Mouse (Mus musculus) embryonic fibroblast, embryonic 13.5 days (primary cell): ENCODE results near the gene Pknox1.
A peak's percentile ranks its signal among the peaks of the same experiment; 100 is the strongest.

Source experiments
- CTCF ChIP-seq: IDR thresholded peaks from 2 replicates; pipeline ENCODE4 v1.5.1; 2011; ENCODE audit warnings: mild to moderate bottlenecking, control low read depth, low read length, moderate library complexity, borderline replicate concordance; ENCODE audit not compliant: insufficient read depth
- POLR2A ChIP-seq: IDR thresholded peaks from 2 replicates; pipeline ENCODE4 v1.6.1; 2011; ENCODE audit warnings: low read depth, mild to moderate bottlenecking, control low read depth, low read length, moderate library complexity

DNA sequence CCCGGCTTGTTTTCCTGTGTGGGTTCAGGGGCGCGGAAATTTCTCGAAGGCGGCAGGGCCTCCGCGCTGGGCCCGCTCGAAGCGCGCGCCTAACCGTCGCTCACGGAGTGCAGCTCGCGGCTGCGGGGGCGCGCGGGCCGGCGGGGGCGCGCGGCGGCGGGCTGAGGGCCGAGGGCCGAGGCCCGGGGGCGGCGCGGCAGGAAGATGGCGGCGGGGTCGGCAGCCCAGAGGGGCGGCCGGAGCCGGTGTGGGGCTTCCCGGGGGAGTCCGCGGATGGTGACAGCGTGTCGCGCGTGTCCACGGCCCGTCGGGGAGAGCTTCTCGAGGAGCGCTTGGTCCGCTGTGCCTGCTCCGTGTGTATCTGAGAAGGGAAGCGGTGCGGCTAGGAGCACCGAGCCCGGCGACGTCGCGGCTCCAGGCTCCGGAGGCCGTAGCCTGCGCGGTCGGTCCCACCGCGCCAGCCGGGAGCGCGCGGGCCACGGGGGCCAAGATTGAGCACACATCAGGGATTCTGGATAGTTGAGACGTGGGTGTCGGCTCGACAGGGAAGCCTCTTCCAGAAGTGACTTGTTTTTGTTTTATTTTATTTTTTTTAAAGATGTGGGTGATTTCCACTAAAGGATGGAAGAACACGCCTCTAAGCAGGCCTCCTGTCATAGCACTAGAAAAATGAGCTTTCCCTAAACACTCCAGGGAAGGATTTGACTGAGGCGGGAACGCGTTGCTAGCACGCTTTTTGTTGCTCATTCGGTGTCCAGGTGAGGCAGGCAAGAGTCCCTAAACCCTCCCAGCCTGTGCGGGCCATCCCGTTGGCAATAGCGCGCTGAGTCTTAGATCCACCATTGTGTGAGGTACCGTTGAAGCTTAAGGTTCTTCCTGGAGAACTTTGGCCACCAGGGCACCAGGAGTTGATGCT is 865 bp downstream of the Pknox1 start:
- TF ChIP-seq CTCF: no peak
- 0 out of 2 replicates have a peak, but pooled peaks have one; percentile 27 for TF ChIP-seq POLR2A
